Mouse (Mus musculus) midbrain, embryonic 15.5 days (tissue): ENCODE results near the gene BC048679. TPM values are rescaled to one million over a fixed set of nuclear protein-coding genes. Genes with fewer than 3 reads are reported as not detected.
A peak's percentile ranks its signal among the peaks of the same experiment; 100 is the strongest.

ENCODE experiments used
- ATAC-seq: fragments of 200-750 bp; cut with Nextera tagmentation; replicated peaks from 2 replicates; pipeline ENCODE4 v1.8.0; 2017; ENCODE audit warnings: moderate TSS enrichment
- H3K27ac ChIP-seq: fragments of 300-500 bp; sonication (generic); 2 replicates; pipeline ENCODE4 v1.5.1; 2015; ENCODE audit warnings: mild to moderate bottlenecking, inconsistent platforms
- H3K27me3 ChIP-seq: fragments of 300-500 bp; sonication (generic); replicated peaks from 2 replicates; pipeline ENCODE4 v1.6.1; 2015; ENCODE audit warnings: inconsistent platforms
- H3K36me3 ChIP-seq: fragments of 300-500 bp; sonication (generic); replicated peaks from 2 replicates; pipeline ENCODE4 v1.6.1; 2015; ENCODE audit warnings: inconsistent platforms
- H3K4me1 ChIP-seq: fragments of 300-500 bp; sonication (generic); 2 replicates; pipeline ENCODE4 v1.6.1; 2015; ENCODE audit warnings: inconsistent platforms
- H3K4me2 ChIP-seq: fragments of 300-500 bp; sonication (generic); 2 replicates; pipeline ENCODE4 v1.6.1; 2015; ENCODE audit warnings: inconsistent platforms, mild to moderate bottlenecking, moderate library complexity
- H3K4me3 ChIP-seq: fragments of 300-500 bp; sonication (generic); 2 replicates; pipeline ENCODE4 v1.5.1; 2015; ENCODE audit warnings: mild to moderate bottlenecking, inconsistent platforms
- H3K9ac ChIP-seq: fragments of 300-500 bp; sonication (generic); 2 replicates; pipeline ENCODE4 v1.6.1; 2015; ENCODE audit warnings: mild to moderate bottlenecking, inconsistent platforms
- H3K9me3 ChIP-seq: fragments of 300-500 bp; sonication (generic); 2 replicates; pipeline ENCODE4 v1.6.1; 2016; ENCODE audit warnings: inconsistent platforms
- WGBS: fragments of 180-500 bp; shearing (Covaris S2); methylation state at CpG from one replicate; pipeline ENCODE4 v1.1.7; 2015; ENCODE audit warnings: mixed read lengths; 5-methylcytosine and 5-hydroxymethylcytosine counted together
- polyA plus RNA-seq: library from polyadenylated mRNA; unstranded; fragments of >200 nt; fragmentation: Nextera tagmentation; extraction: Ambion mirVana; gene quantifications from 2 replicates; pipeline ENCODE4 v1.2.1, GENCODE M21; 2015

The BC048679 gene
- polyA plus RNA-seq: not detected in 2 replicates

- peaks cover 5% of the 10 kb centered on the region for H3K4me1 ChIP-seq
- H3K36me3 ChIP-seq: no peaks in the 10 kb centered on the region
- H3K27me3 ChIP-seq: no peaks in the 10 kb centered on the region
- no peak within 1 kb of the TSS for H3K9ac ChIP-seq
- H3K27ac ChIP-seq: no peak within 1 kb of the TSS
- no peak within 1 kb of the TSS for H3K4me2 ChIP-seq
- no peak for ATAC-seq
- H3K4me3 ChIP-seq: no peak within 1 kb of the TSS
- H3K9me3 ChIP-seq: no peaks in the 10 kb centered on the region
- 73% methylated on average over 7 of the region's 7 CpGs for WGBS
These were observed at the start of gene BC048679 for GRCm38 (mm10) chr7:81498181-81498580. Gene BC048679 (minus strand): TSS chr7:81498281.

GRCm38 (mm10) chr7:81542934-81543333 is 44.9 kb upstream of the BC048679 start:
- Histone ChIP-seq H3K36me3 (no peaks in the 10 kb centered on the region), H3K9ac (no peak overlapping the region), H3K4me1 (peaks cover 9% of the 10 kb centered on the region; the same call in 1 of the 2 replicates), H3K4me2 (no peak overlapping the region), H3K4me3 (no peak overlapping the region), H3K9me3 (no peaks in the 10 kb centered on the region), H3K27ac (no peak overlapping the region), H3K27me3 (no peaks in the 10 kb centered on the region)
- ATAC-seq: no peak
- 84% methylated on average over 8 of the region's 8 CpGs for WGBS

- H3K4me2 ChIP-seq: no peak overlapping the region
- H3K9me3 ChIP-seq: no peaks in the 10 kb centered on the region
- WGBS: 84% methylated on average over 7 of the region's 7 CpGs
- no peaks in the 10 kb centered on the region for H3K27me3 ChIP-seq
- H3K27ac ChIP-seq: no peak overlapping the region
- no peak overlapping the region for H3K4me3 ChIP-seq
- no peak overlapping the region for H3K9ac ChIP-seq
- ATAC-seq: no peak
- peaks cover 9% of the 10 kb centered on the region; the same call in 1 of the 2 replicates for H3K4me1 ChIP-seq
- no peaks in the 10 kb centered on the region for H3K36me3 ChIP-seq
These were observed 43.9 kb upstream of the BC048679 start for GRCm38 (mm10) chr7:81541924-81542524.

DNA sequence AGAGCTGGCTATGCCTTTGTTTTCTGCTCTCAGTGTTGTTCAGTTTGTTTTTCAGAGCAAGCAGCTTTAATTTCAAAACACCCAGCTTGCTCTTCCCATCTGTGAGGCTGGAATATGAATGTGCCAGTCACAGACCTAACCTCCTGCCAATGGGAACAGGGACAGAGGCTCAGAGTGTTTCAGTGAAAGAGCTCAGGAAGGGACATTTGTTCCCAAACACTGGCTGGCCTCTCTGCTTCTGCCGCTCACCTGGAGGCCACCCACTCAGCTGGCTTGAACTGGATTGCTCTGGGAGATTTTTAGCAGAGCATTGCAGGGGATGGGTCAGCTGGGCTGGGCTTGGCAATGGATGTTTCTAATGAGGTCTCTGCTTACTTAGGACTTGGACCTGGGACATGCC is 42.9 kb upstream of the BC048679 start:
- Histone ChIP-seq H3K4me1 (peaks cover 9% of the 10 kb centered on the region; the same call in 1 of the 2 replicates), H3K4me2 (no peak overlapping the region), H3K4me3 (no peak overlapping the region), H3K27ac (no peak overlapping the region), H3K36me3 (0 out of 2 replicates have a peak, but pooled peaks cover under 1% of the 10 kb centered on the region), H3K9ac (no peak overlapping the region), H3K9me3 (no peaks in the 10 kb centered on the region), H3K27me3 (no peaks in the 10 kb centered on the region)
- no peak for ATAC-seq
- WGBS: 70% methylated on average over 1 of the region's 1 CpGs

GRCm38 (mm10) chr7:81539565-81539964 is 41.5 kb upstream of the BC048679 start:
- Histone ChIP-seq H3K27ac (no peak overlapping the region), H3K36me3 (peaks cover 7% of the 10 kb centered on the region; the same call in 1 of the 2 replicates), H3K4me2 (no peak overlapping the region), H3K4me3 (no peak overlapping the region), H3K27me3 (no peaks in the 10 kb centered on the region), H3K9me3 (no peaks in the 10 kb centered on the region), H3K9ac (no peak overlapping the region), H3K4me1 (peaks cover 9% of the 10 kb centered on the region; the same call in 1 of the 2 replicates)
- no peak; the same call in 1 of the 2 replicates for ATAC-seq
- WGBS: 5% methylated on average over 2 of the region's 2 CpGs

GRCm38 (mm10) chr7:81538070-81538675 is 40.1 kb upstream of the BC048679 start:
- WGBS: 73% methylated on average over 2 of the region's 2 CpGs
- no peak overlapping the region for H3K27ac ChIP-seq
- ATAC-seq: no peak
- H3K9ac ChIP-seq: 0 out of 2 replicates have a peak overlapping the region, but pooled peaks have one; percentile 2
- H3K4me1 ChIP-seq: peaks cover 9% of the 10 kb centered on the region; the same call in 1 of the 2 replicates
- H3K27me3 ChIP-seq: no peaks in the 10 kb centered on the region
- no peak overlapping the region for H3K4me3 ChIP-seq
- no peaks in the 10 kb centered on the region for H3K9me3 ChIP-seq
- H3K4me2 ChIP-seq: no peak overlapping the region
- H3K36me3 ChIP-seq: peaks cover 21% of the 10 kb centered on the region

GRCm38 (mm10) chr7:81536478-81536877 is 38.4 kb upstream of the BC048679 start:
- Histone ChIP-seq H3K27me3 (no peaks in the 10 kb centered on the region), H3K9ac (no peak overlapping the region), H3K27ac (no peak overlapping the region), H3K4me1 (peaks cover 9% of the 10 kb centered on the region; the same call in 1 of the 2 replicates), H3K4me2 (no peak overlapping the region), H3K36me3 (peaks cover 30% of the 10 kb centered on the region), H3K9me3 (no peaks in the 10 kb centered on the region), H3K4me3 (no peak overlapping the region)
- no peak for ATAC-seq
- WGBS: 91% methylated on average over 4 of the region's 4 CpGs

DNA sequence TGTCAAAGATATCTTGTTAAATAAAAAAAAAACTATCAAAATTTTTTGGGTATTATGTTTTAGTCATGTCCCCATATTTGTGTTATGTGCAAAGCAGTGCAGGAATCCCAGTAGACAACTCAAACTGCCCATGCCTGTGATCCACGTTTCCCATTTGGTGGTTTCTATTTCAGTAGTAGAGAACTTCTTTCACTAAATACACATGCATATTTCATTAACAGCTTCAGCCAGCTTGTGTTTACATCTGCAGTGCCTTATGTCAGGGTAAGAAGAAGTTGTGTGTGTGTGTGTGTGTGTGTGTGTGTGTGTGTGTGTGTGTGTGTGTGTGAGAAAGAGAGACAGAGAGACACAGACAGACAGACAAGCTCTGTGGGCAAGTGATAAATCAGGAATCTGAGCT is 33.4 kb upstream of the BC048679 start:
- no peaks in the 10 kb centered on the region for H3K27me3 ChIP-seq
- no peaks in the 10 kb centered on the region for H3K9me3 ChIP-seq
- no peak overlapping the region for H3K4me3 ChIP-seq
- 90% methylated on average over 1 of the region's 1 CpGs for WGBS
- peaks cover 37% of the 10 kb centered on the region for H3K36me3 ChIP-seq
- no peak overlapping the region for H3K9ac ChIP-seq
- no peak overlapping the region for H3K4me2 ChIP-seq
- ATAC-seq: no peak
- peaks cover 2% of the 10 kb centered on the region for H3K4me1 ChIP-seq
- no peak overlapping the region for H3K27ac ChIP-seq

- Histone ChIP-seq H3K9ac (no peak overlapping the region), H3K4me3 (no peak overlapping the region), H3K9me3 (no peaks in the 10 kb centered on the region), H3K27me3 (no peaks in the 10 kb centered on the region), H3K36me3 (peaks cover 23% of the 10 kb centered on the region), H3K4me1 (peaks cover 25% of the 10 kb centered on the region), H3K27ac (no peak overlapping the region), H3K4me2 (no peak overlapping the region)
- ATAC-seq: no peak
- 95% methylated on average over 8 of the region's 8 CpGs for whole genome bisulfite sequencing
These were observed 30.8 kb upstream of the BC048679 start for GRCm38 (mm10) chr7:81528918-81529317.

DNA sequence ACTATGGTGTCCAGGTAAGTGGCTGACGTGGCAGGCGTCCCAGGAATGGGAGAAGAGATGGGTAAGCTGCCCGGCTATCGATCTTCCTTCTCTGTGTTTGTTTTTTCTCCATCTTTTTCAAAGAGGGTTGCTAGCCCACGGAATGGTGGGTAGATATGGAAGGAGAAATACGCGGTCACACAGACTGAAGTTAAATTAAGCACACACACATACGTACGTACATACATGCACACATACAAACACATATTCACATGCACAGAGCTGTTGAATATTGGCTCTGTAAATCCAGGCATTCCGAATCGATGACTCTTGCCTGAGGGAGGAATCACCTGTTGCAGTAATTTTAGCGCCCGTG is 25.6 kb upstream of the BC048679 start:
- no peaks in the 10 kb centered on the region for H3K9me3 ChIP-seq
- H3K4me3 ChIP-seq: peak overlapping the region; percentile 69
- peaks cover 30% of the 10 kb centered on the region for H3K4me1 ChIP-seq
- H3K4me2 ChIP-seq: peak overlapping the region; percentile 70
- peak overlapping the region; percentile 50 for H3K9ac ChIP-seq
- 11% methylated on average over 13 of the region's 13 CpGs for WGBS
- H3K27ac ChIP-seq: peak overlapping the region; percentile 98
- no peaks in the 10 kb centered on the region for H3K27me3 ChIP-seq
- H3K36me3 ChIP-seq: no peaks in the 10 kb centered on the region
- ATAC-seq: peak; percentile 51; the same call in 1 of the 2 replicates

- WGBS: under 1% methylated on average over 31 of the region's 31 CpGs
- ATAC-seq: peak; percentile 98
These were observed 25.1 kb upstream of the BC048679 start for GRCm38 (mm10) chr7:81523008-81523662.

GRCm38 (mm10) chr7:81516154-81517030 is 18.3 kb upstream of the BC048679 start:
- H3K27ac ChIP-seq: no peak overlapping the region
- 77% methylated on average over 6 of the region's 6 CpGs for WGBS

More at GRCm38 (mm10) chr7:81523008-81523662, 25.1 kb upstream of the BC048679 start:
- Histone ChIP-seq H3K4me3 (peak overlapping the region; percentile 69), H3K36me3 (no peaks in the 10 kb centered on the region), H3K9me3 (no peaks in the 10 kb centered on the region), H3K4me1 (peaks cover 30% of the 10 kb centered on the region), H3K4me2 (peak overlapping the region; percentile 70), H3K27me3 (no peaks in the 10 kb centered on the region), H3K27ac (peak overlapping the region; percentile 98), H3K9ac (peak overlapping the region; percentile 72)

More at GRCm38 (mm10) chr7:81516154-81517030, 18.3 kb upstream of the BC048679 start:
- no peaks in the 10 kb centered on the region for H3K9me3 ChIP-seq
- no peaks in the 10 kb centered on the region for H3K4me1 ChIP-seq
- H3K4me2 ChIP-seq: no peak overlapping the region
- H3K27me3 ChIP-seq: no peaks in the 10 kb centered on the region
- no peak for ATAC-seq
- H3K36me3 ChIP-seq: no peaks in the 10 kb centered on the region
- no peak overlapping the region for H3K9ac ChIP-seq
- no peak overlapping the region for H3K4me3 ChIP-seq
